Mouse (Mus musculus) CH12.LX (cell line): Measurements from ENCODE around the gene Gtf3c4. TPM values are rescaled to one million over a fixed set of nuclear protein-coding genes. Genes with fewer than 3 reads are reported as not detected.

Experiments used
- DNase-seq: peaks from one replicate; pipeline ENCODE4 v3.0.0-alpha.2; 2013; ENCODE audit errors: extremely low read depth
- H3K27ac ChIP-seq: 2 replicates; pipeline ENCODE4 v1.5.1; 2012; ENCODE audit warnings: low read depth, mild to moderate bottlenecking, control low read depth, moderate library complexity; ENCODE audit not compliant: insufficient read depth
- H3K27me3 ChIP-seq: replicated peaks from 2 replicates; pipeline ENCODE3; 2012; ENCODE audit warnings: inconsistent platforms
- H3K36me3 ChIP-seq, 2 experiments: replicated peaks in 1 of 2; 2 replicates each; pipeline versions ENCODE3 to v1.6.1; 2012; ENCODE audit warnings: inconsistent platforms in 1 of 2, low read length in 1 of 2, mild to moderate bottlenecking in 1 of 2, mixed read lengths in 1 of 2, moderate library complexity in 1 of 2; ENCODE audit not compliant: control insufficient read depth in 1 of 2, insufficient read depth in 1 of 2
- H3K4me1 ChIP-seq, 2 experiments: 2 replicates each; pipeline ENCODE4 v1.6.1; 2012; ENCODE audit warnings: inconsistent platforms in 1 of 2, moderate library complexity in 1 of 2; ENCODE audit not compliant: insufficient read depth in 2 of 2, control insufficient read depth in 1 of 2
- H3K4me2 ChIP-seq: 2 replicates; pipeline ENCODE4 v1.6.1; 2012; ENCODE audit warnings: low read depth, mild to moderate bottlenecking, control low read depth; ENCODE audit not compliant: poor library complexity, insufficient read depth, severe bottlenecking
- H3K4me3 ChIP-seq, 3 experiments: fragments of 150-350 bp in 1 of 3; sonication (generic) in 1 of 3; replicated peaks in 1 of 3; 2 replicates each; pipeline versions ENCODE3 to v1.5.1; 2011 to 2012; ENCODE audit warnings: low read depth in 2 of 3, low read length in 2 of 3, mild to moderate bottlenecking in 2 of 3, moderate library complexity in 2 of 3, control low read depth in 1 of 3, improper control_type of control experiment in 1 of 3, inconsistent platforms in 1 of 3, mixed read lengths in 1 of 3; ENCODE audit not compliant: poor library complexity in 1 of 3
- H3K79me2 ChIP-seq: replicated peaks from 2 replicates; pipeline ENCODE4 v1.6.1; 2012; ENCODE audit warnings: mild to moderate bottlenecking, moderate library complexity; ENCODE audit not compliant: control insufficient read depth, poor library complexity, insufficient read depth, severe bottlenecking; ENCODE audit errors: extremely low read depth
- H3K9ac ChIP-seq: 2 replicates; pipeline ENCODE4 v1.6.1; 2012; ENCODE audit warnings: low read depth, mild to moderate bottlenecking, control low read depth, moderate library complexity; ENCODE audit not compliant: insufficient read depth
- H3K9me3 ChIP-seq: replicated peaks from 2 replicates; pipeline ENCODE3; 2012; ENCODE audit warnings: low read length, inconsistent platforms, mixed read lengths
- BHLHE40 ChIP-seq: IDR thresholded peaks from 2 replicates; pipeline ENCODE4 v1.6.1; 2011; ENCODE audit warnings: mild to moderate bottlenecking, low read depth, low read length, improper control_type of control experiment
- CHD1 ChIP-seq: IDR thresholded peaks from 2 replicates; pipeline ENCODE4 v1.6.1; 2012; ENCODE audit warnings: low read depth, low read length, improper control_type of control experiment, inconsistent platforms
- E2F4 ChIP-seq: IDR thresholded peaks from 2 replicates; pipeline ENCODE4 v1.6.1; 2011; ENCODE audit warnings: low read depth, low read length, improper control_type of control experiment; ENCODE audit not compliant: insufficient replicate concordance
- ETS1 ChIP-seq: conservative IDR thresholded peaks from 2 replicates; pipeline ENCODE4 v1.6.1; 2012; ENCODE audit warnings: low read depth, mild to moderate bottlenecking, inconsistent platforms, low read length, improper control_type of control experiment, moderate library complexity
- HCFC1 ChIP-seq: IDR thresholded peaks from 2 replicates; pipeline ENCODE4 v1.6.1; 2012; ENCODE audit warnings: low read depth, mild to moderate bottlenecking, inconsistent platforms, low read length, improper control_type of control experiment
- IRF4 ChIP-seq: IDR thresholded peaks from 2 replicates; pipeline ENCODE4 v1.6.1; 2014; ENCODE audit warnings: low read depth, mild to moderate bottlenecking, inconsistent platforms, low read length, improper control_type of control experiment
- KAT2A ChIP-seq: IDR thresholded peaks from 2 replicates; pipeline ENCODE4 v1.6.1; 2012; ENCODE audit warnings: low read length, improper control_type of control experiment, inconsistent platforms; ENCODE audit not compliant: insufficient replicate concordance
- MAFK ChIP-seq: IDR thresholded peaks from 2 replicates; pipeline ENCODE4 v1.6.1; 2011; ENCODE audit warnings: low read length, improper control_type of control experiment; ENCODE audit not compliant: insufficient replicate concordance
- MAZ ChIP-seq: IDR thresholded peaks from 2 replicates; pipeline ENCODE4 v1.6.1; 2012; ENCODE audit warnings: low read depth, mild to moderate bottlenecking, inconsistent platforms, low read length, improper control_type of control experiment, moderate library complexity
- MEF2A ChIP-seq: IDR thresholded peaks from 2 replicates; pipeline ENCODE4 v1.6.1; 2014; ENCODE audit warnings: low read depth, mild to moderate bottlenecking, inconsistent platforms, low read length, improper control_type of control experiment, borderline replicate concordance
- MXI1 ChIP-seq: IDR thresholded peaks from 2 replicates; pipeline ENCODE4 v1.6.1; 2011; ENCODE audit warnings: mild to moderate bottlenecking, low read depth, low read length, improper control_type of control experiment
- NELFE ChIP-seq: IDR thresholded peaks from 2 replicates; pipeline ENCODE4 v1.6.1; 2011; ENCODE audit warnings: low read depth, low read length, improper control_type of control experiment
- NRF1 ChIP-seq: IDR thresholded peaks from 2 replicates; pipeline ENCODE4 v1.6.1; 2014; ENCODE audit warnings: low read depth, mild to moderate bottlenecking, inconsistent platforms, low read length, improper control_type of control experiment, moderate library complexity
- POLR2AphosphoS2 ChIP-seq: IDR thresholded peaks from 2 replicates; pipeline ENCODE4 v1.6.1; 2011; ENCODE audit warnings: low read depth, low read length, improper control_type of control experiment
- RCOR1 ChIP-seq: conservative IDR thresholded peaks from 2 replicates; pipeline ENCODE4 v1.6.1; 2012; ENCODE audit warnings: low read depth, mild to moderate bottlenecking, inconsistent platforms, low read length, improper control_type of control experiment
- SMC3 ChIP-seq: IDR thresholded peaks from 2 replicates; pipeline ENCODE4 v1.6.1; 2011; ENCODE audit warnings: low read depth, low read length, improper control_type of control experiment
- TBP ChIP-seq: conservative IDR thresholded peaks from 2 replicates; pipeline ENCODE4 v1.6.1; 2011; ENCODE audit warnings: low read depth, low read length, improper control_type of control experiment
- USF1 ChIP-seq: IDR thresholded peaks from 2 replicates; pipeline ENCODE4 v1.6.1; 2014; ENCODE audit warnings: low read depth, mild to moderate bottlenecking, inconsistent platforms, low read length, improper control_type of control experiment
- USF2 ChIP-seq: conservative IDR thresholded peaks from 2 replicates; pipeline ENCODE4 v1.6.1; 2011; ENCODE audit warnings: low read depth, low read length, improper control_type of control experiment
- dilution Hi-C: fragments of 300-500 bp; cut with MboI; formaldehyde crosslinking; loops from 2 replicates; pipeline ENCODE4 v1.14.3; 2020; ENCODE audit warnings: low sequenced_read_pairs; ENCODE audit not compliant: extremely low pct_unique_long_range_greater_than_20kb, extremely low pct_ligation_motif_present
- in situ Hi-C: fragments of 300-500 bp; cut with MboI; formaldehyde crosslinking; loops from 3 replicates; pipeline ENCODE4 v1.14.3; 2019; ENCODE audit warnings: low sequenced_read_pairs, low pct_ligation_motif_present, low pct_unique_long_range_greater_than_20kb, mixed read lengths
- polyA plus RNA-seq: library from polyadenylated mRNA; unstranded; fragments of >175 nt; gene quantifications from 2 replicates; pipeline ENCODE4 v1.2.1, GENCODE M21; 2012; ENCODE audit warnings: low read depth; ENCODE audit not compliant: insufficient read length
- total RNA-seq, 2 experiments: library from RNA; depleted of rRNA; stranded (reverse); fragments of 300-350 nt in 1 of 2; fragments of >200 nt in 1 of 2; gene quantifications; 2 replicates each; pipeline ENCODE4 v1.2.3; 2012 to 2014

Gene Gtf3c4
- total and polyA plus RNA-seq, 3 experiments: 13.2 to 17.4 (median 16.1) TPM

DNA sequence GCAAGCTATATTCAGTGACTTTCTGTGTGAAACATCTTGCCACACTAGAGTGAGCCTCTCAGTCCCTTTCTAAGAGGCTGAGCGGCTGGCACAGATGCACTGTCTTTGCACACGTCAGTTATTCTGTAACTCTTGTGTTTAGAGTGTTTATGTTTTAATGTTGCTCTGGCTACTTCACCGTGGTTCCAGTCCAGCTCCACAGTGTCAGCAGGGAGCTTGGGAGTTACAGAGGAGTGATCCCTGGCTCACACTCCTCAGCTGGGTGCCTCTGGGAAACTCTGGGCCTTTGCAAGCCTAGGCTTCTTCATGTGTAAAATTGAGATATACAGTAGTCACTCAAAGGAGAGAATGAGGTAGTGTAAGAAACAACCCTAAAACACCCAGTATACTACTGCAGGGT lies 41.9 kb upstream of the Gtf3c4 start:
- in situ Hi-C loops: no loop called here

DNA sequence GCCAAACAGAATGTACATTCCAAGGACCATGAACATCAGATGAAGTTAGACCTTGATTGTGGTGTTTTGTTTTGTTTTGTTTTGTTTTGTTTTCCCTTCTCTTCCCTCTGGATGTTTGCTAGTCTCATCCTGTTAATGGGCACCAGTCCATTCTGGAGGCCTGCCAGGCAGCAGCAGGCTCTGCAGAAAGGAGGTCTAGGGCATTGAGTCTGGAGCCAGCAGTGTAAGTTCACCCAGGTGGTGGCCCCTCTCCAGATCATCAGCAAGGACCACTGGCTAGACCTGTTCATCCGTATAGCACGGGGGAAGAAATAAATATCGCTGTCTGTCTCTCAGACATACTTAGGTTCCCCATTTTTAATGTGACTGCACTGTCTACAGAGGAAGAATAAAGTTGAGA lies 41.1 kb upstream of the Gtf3c4 start:
- Histone ChIP-seq H3K4me3 (no peak overlapping the region), H3K27me3 (no peaks in the 10 kb centered on the region), H3K9ac (no peak overlapping the region), H3K4me2 (no peak overlapping the region), H3K4me1 (no peaks in the 10 kb centered on the region), H3K36me3 (peaks cover 59 to 88% of the 10 kb centered on the region in 2 experiments), H3K79me2 (no peaks in the 10 kb centered on the region), H3K9me3 (no peaks in the 10 kb centered on the region), H3K27ac (no peak overlapping the region)
- dilution Hi-C loops (no loop called here), in situ Hi-C loops (no loop called here)
- no peak for TF ChIP-seq MAFK
- TF ChIP-seq USF1: no peak
- no peak for TF ChIP-seq BHLHE40
- no peak for TF ChIP-seq HCFC1
- TF ChIP-seq TBP: no peak
- no peak for TF ChIP-seq NELFE
- no peak for TF ChIP-seq MAZ
- TF ChIP-seq CHD1: no peak
- TF ChIP-seq POLR2AphosphoS2: no peak
- TF ChIP-seq E2F4: no peak
- TF ChIP-seq NRF1: no peak
- no peak for TF ChIP-seq USF2
- no peak for TF ChIP-seq SMC3
- no peak for TF ChIP-seq ETS1
- DNase-seq: no peak

More for the DNA sequence above, 41.9 kb upstream of the Gtf3c4 start:
- dilution Hi-C loops: no loop called here
- Histone ChIP-seq H3K4me2 (no peak overlapping the region), H3K27ac (no peak overlapping the region), H3K9me3 (no peaks in the 10 kb centered on the region), H3K4me1 (no peaks in the 10 kb centered on the region), H3K36me3 (peaks cover 56 to 88% of the 10 kb centered on the region in 2 experiments)
- TF ChIP-seq IRF4: no peak
- TF ChIP-seq MEF2A: no peak
- TF ChIP-seq KAT2A: no peak
- TF ChIP-seq POLR2AphosphoS2: no peak
- no peak for TF ChIP-seq RCOR1
- no peak for TF ChIP-seq MXI1
- TF ChIP-seq SMC3: no peak
- TF ChIP-seq, all 38 proteins: peak for 0
- Histone ChIP-seq H3K4me3 (no peak overlapping the region), H3K79me2 (no peaks in the 10 kb centered on the region), H3K9ac (no peak overlapping the region), H3K27me3 (no peaks in the 10 kb centered on the region)
- DNase-seq: no peak
